Mouse (Mus musculus) ovary, postnatal 36 days (tissue): Measurements from ENCODE around the gene Gng2.

Experiments
- DNase-seq: peaks from one replicate; pipeline ENCODE4 v3.0.0; 2022; ENCODE audit warnings: low spot score, mixed read lengths

Gng2 gene

GRCm38 (mm10) chr14:19858808-19859776, 118.3 kb downstream of the Gng2 start:
- DNase-seq: no peak

GRCm38 (mm10) chr14:19858279-19858678, 119.1 kb downstream of the Gng2 start:
- no peak for DNase-seq

GRCm38 (mm10) chr14:19853471-19853870, 124.0 kb downstream of the Gng2 start:
- DNase-seq: no peak

- peak; percentile 28 for DNase-seq
Measured at GRCm38 (mm10) chr14:19839600-19840332, 137.7 kb downstream of the Gng2 start.

GRCm38 (mm10) chr14:19836289-19836688, 141.1 kb downstream of the Gng2 start:
- no peak for DNase-seq

GRCm38 (mm10) chr14:19825481-19825880, 151.9 kb downstream of the Gng2 start:
- no peak for DNase-seq

GRCm38 (mm10) chr14:19823321-19824142, 153.9 kb downstream of the Gng2 start, which contains the start of gene Rtraf:
Gene Rtraf, minus strand, starts transcription at chr14:19823824.
- peak; percentile 92 for DNase-seq
